Mouse (Mus musculus) MEL (cell line): ENCODE measurements at regions not wholly inside any gene's neighbourhood (a gene's known extent, or its start where the extent isn't known, plus 50 kb on each side); places are given as distances from the start of the nearest gene placed in this dataset.

Experiments
- DNase-seq: peaks from one replicate; pipeline ENCODE4 v3.0.0; 2011; ENCODE audit warnings: low read depth, low spot score
- H3K27ac ChIP-seq: 2 replicates; pipeline ENCODE4 v1.5.1; 2012; ENCODE audit warnings: low read depth, mild to moderate bottlenecking, control low read depth, low read length, moderate library complexity; ENCODE audit not compliant: control insufficient read depth
- H3K27me3 ChIP-seq, 2 experiments: fragments of 150-350 bp in 1 of 2; sonication (generic) in 1 of 2; 2 replicates each; pipeline ENCODE4 v1.6.1; 2012; ENCODE audit warnings: low read length in 2 of 2, mild to moderate bottlenecking in 2 of 2, improper control_type of control experiment in 1 of 2, moderate library complexity in 1 of 2; ENCODE audit not compliant: insufficient read depth in 2 of 2, control insufficient read depth in 1 of 2
- H3K36me3 ChIP-seq, 2 experiments: 2 replicates each; pipeline ENCODE4 v1.6.1; 2012 to 2014; ENCODE audit warnings: low read length in 2 of 2, improper control_type of control experiment in 1 of 2, inconsistent platforms in 1 of 2, mild to moderate bottlenecking in 1 of 2; ENCODE audit not compliant: insufficient read depth in 2 of 2, control insufficient read depth in 1 of 2
- H3K4me1 ChIP-seq, 2 experiments: fragments of 150-350 bp in 1 of 2; sonication (generic) in 1 of 2; 2 replicates each; pipeline ENCODE4 v1.6.1; 2012; ENCODE audit warnings: low read length in 2 of 2, improper control_type of control experiment in 1 of 2, mild to moderate bottlenecking in 1 of 2; ENCODE audit not compliant: insufficient read depth in 2 of 2, control insufficient read depth in 1 of 2
- H3K4me3 ChIP-seq, 2 experiments: fragments of 150-350 bp in 1 of 2; sonication (generic) in 1 of 2; 2 replicates each; pipeline ENCODE4 v1.5.1; 2012; ENCODE audit warnings: low read depth in 2 of 2, low read length in 2 of 2, mild to moderate bottlenecking in 2 of 2, moderate library complexity in 2 of 2, control low read depth in 1 of 2, improper control_type of control experiment in 1 of 2; ENCODE audit not compliant: control insufficient read depth in 1 of 2, insufficient read depth in 1 of 2
- H3K79me2 ChIP-seq: 2 replicates; pipeline ENCODE4 v1.6.1; 2012; ENCODE audit warnings: mild to moderate bottlenecking, low read length, moderate library complexity; ENCODE audit not compliant: control insufficient read depth, poor library complexity, insufficient read depth
- H3K9ac ChIP-seq: 2 replicates; pipeline ENCODE4 v1.6.1; 2012; ENCODE audit warnings: low read depth, mild to moderate bottlenecking, control low read depth, low read length, moderate library complexity; ENCODE audit not compliant: control insufficient read depth, poor library complexity, severe bottlenecking
- H3K9me3 ChIP-seq: fragments of 150-350 bp; sonication (generic); replicated peaks from 2 replicates; pipeline ENCODE4 v1.6.1; 2012; ENCODE audit warnings: mild to moderate bottlenecking, low read length, improper control_type of control experiment, moderate library complexity; ENCODE audit not compliant: insufficient read depth
- BHLHE40 ChIP-seq: IDR thresholded peaks from 2 replicates; pipeline ENCODE4 v1.6.1; 2012; ENCODE audit warnings: low read depth, mild to moderate bottlenecking, inconsistent platforms, low read length, improper control_type of control experiment, borderline replicate concordance
- CHD1 ChIP-seq: IDR thresholded peaks from 2 replicates; pipeline ENCODE4 v1.6.1; 2012; ENCODE audit warnings: low read depth, mild to moderate bottlenecking, inconsistent platforms, low read length, improper control_type of control experiment
- CHD2 ChIP-seq: IDR thresholded peaks from 2 replicates; pipeline ENCODE4 v1.6.1; 2011; ENCODE audit warnings: low read length, improper control_type of control experiment
- E2F4 ChIP-seq: IDR thresholded peaks from 2 replicates; pipeline ENCODE4 v1.6.1; 2011; ENCODE audit warnings: low read depth, low read length, improper control_type of control experiment, borderline replicate concordance
- ELF1 ChIP-seq: IDR thresholded peaks from 2 replicates; pipeline ENCODE4 v1.6.1; 2014; ENCODE audit warnings: low read depth, mild to moderate bottlenecking, inconsistent platforms, low read length, improper control_type of control experiment, moderate library complexity
- ETS1 ChIP-seq: IDR thresholded peaks from 2 replicates; pipeline ENCODE4 v1.6.1; 2012; ENCODE audit warnings: low read depth, mild to moderate bottlenecking, inconsistent platforms, low read length, improper control_type of control experiment, moderate library complexity
- GABPA ChIP-seq: IDR thresholded peaks from 2 replicates; pipeline ENCODE4 v1.6.1; 2012; ENCODE audit warnings: low read depth, mild to moderate bottlenecking, inconsistent platforms, low read length, improper control_type of control experiment, moderate library complexity
- HCFC1 ChIP-seq: IDR thresholded peaks from 2 replicates; pipeline ENCODE4 v1.6.1; 2012; ENCODE audit warnings: low read depth, mild to moderate bottlenecking, inconsistent platforms, low read length, improper control_type of control experiment, moderate library complexity
- MAFK ChIP-seq: IDR thresholded peaks from 2 replicates; pipeline ENCODE4 v1.6.1; 2011; ENCODE audit warnings: low read depth, mild to moderate bottlenecking, low read length, improper control_type of control experiment, borderline replicate concordance
- MAX ChIP-seq: IDR thresholded peaks from 2 replicates; pipeline ENCODE4 v1.6.1; 2011; ENCODE audit warnings: low read length, improper control_type of control experiment
- MAZ ChIP-seq: IDR thresholded peaks from 2 replicates; pipeline ENCODE4 v1.6.1; 2012; ENCODE audit warnings: low read depth, mild to moderate bottlenecking, inconsistent platforms, low read length, improper control_type of control experiment
- MEF2A ChIP-seq: IDR thresholded peaks from 2 replicates; pipeline ENCODE4 v1.6.1; 2014; ENCODE audit warnings: low read depth, mild to moderate bottlenecking, inconsistent platforms, low read length, improper control_type of control experiment; ENCODE audit not compliant: poor library complexity, insufficient replicate concordance, severe bottlenecking; ENCODE audit errors: extremely low read depth
- MYC ChIP-seq: IDR thresholded peaks from 2 replicates; pipeline ENCODE4 v1.6.1; 2011; ENCODE audit warnings: low read depth, mild to moderate bottlenecking, low read length, improper control_type of control experiment, moderate library complexity
- NELFE ChIP-seq: IDR thresholded peaks from 2 replicates; pipeline ENCODE4 v1.6.1; 2011; ENCODE audit warnings: low read depth, low read length, improper control_type of control experiment
- NRF1 ChIP-seq: IDR thresholded peaks from 2 replicates; pipeline ENCODE4 v1.6.1; 2014; ENCODE audit warnings: low read depth, mild to moderate bottlenecking, inconsistent platforms, low read length, improper control_type of control experiment, moderate library complexity; ENCODE audit not compliant: poor library complexity, insufficient read depth, severe bottlenecking
- POLR2AphosphoS2 ChIP-seq: IDR thresholded peaks from 2 replicates; pipeline ENCODE4 v1.6.1; 2011; ENCODE audit warnings: low read length, improper control_type of control experiment
- RCOR1 ChIP-seq: IDR thresholded peaks from 2 replicates; pipeline ENCODE4 v1.6.1; 2012; ENCODE audit warnings: low read depth, mild to moderate bottlenecking, inconsistent platforms, low read length, improper control_type of control experiment
- TAL1 ChIP-seq: IDR thresholded peaks from 2 replicates; pipeline ENCODE4 v1.6.1; 2012; ENCODE audit warnings: mild to moderate bottlenecking, inconsistent platforms, low read length, moderate library complexity, mixed read lengths
- TBP ChIP-seq: IDR thresholded peaks from 2 replicates; pipeline ENCODE4 v1.8.0; 2011; ENCODE audit warnings: low read depth, low read length, improper control_type of control experiment
- UBTF ChIP-seq: IDR thresholded peaks from 2 replicates; pipeline ENCODE4 v1.6.1; 2012; ENCODE audit warnings: low read depth, mild to moderate bottlenecking, inconsistent platforms, low read length, improper control_type of control experiment, moderate library complexity, borderline replicate concordance; ENCODE audit not compliant: insufficient read depth
- ZMIZ1 ChIP-seq: IDR thresholded peaks from 2 replicates; pipeline ENCODE4 v1.6.1; 2012; ENCODE audit warnings: low read depth, mild to moderate bottlenecking, inconsistent platforms, low read length, improper control_type of control experiment, moderate library complexity
- ZNF384 ChIP-seq: IDR thresholded peaks from 2 replicates; pipeline ENCODE4 v1.6.1; 2012; ENCODE audit warnings: low read depth, mild to moderate bottlenecking, inconsistent platforms, low read length, improper control_type of control experiment

GRCm38 (mm10) chr1:13455572-13455971, 2041.7 kb downstream of the A830018L16Rik start:
- Histone ChIP-seq H3K4me3 (no peak overlapping the region), H3K36me3 (no peaks in the 10 kb centered on the region), H3K79me2 (no peaks in the 10 kb centered on the region), H3K9ac (no peak overlapping the region), H3K9me3 (no peaks in the 10 kb centered on the region), H3K27ac (no peak overlapping the region), H3K4me1 (no peaks in the 10 kb centered on the region), H3K27me3 (no peaks in the 10 kb centered on the region; a peak in 1 of 4 replicates)
- no peak for DNase-seq
- TF ChIP-seq ZNF384 = no peak
- no peak for TF ChIP-seq HCFC1
- TF ChIP-seq CHD1 = no peak
- TF ChIP-seq MAZ = no peak

GRCm38 (mm10) chr1:13464311-13464710, 2050.4 kb downstream of the A830018L16Rik start:
- H3K9ac ChIP-seq = no peak overlapping the region
- no peak overlapping the region for H3K27ac ChIP-seq
- peak; percentile 79 for DNase-seq
- H3K36me3 ChIP-seq = no peaks in the 10 kb centered on the region
- H3K27me3 ChIP-seq = peaks cover 0 to 3% of the 10 kb centered on the region in 2 experiments; a peak in 3 of 4 replicates
- H3K4me1 ChIP-seq = no peaks in the 10 kb centered on the region
- TF ChIP-seq NRF1 (no peak), MYC (no peak), MEF2A (no peak), E2F4 (no peak), MAFK (no peak), BHLHE40 (no peak), RCOR1 (no peak), POLR2AphosphoS2 (no peak), ETS1 (no peak), MAX (no peak), CHD2 (no peak), NELFE (no peak), ELF1 (no peak), ZMIZ1 (no peak), ZNF384 (no peak), CHD1 (no peak), TAL1 (no peak), GABPA (no peak), UBTF (no peak), TBP (no peak)
- TF ChIP-seq, all 39 proteins: peak for 0
- Histone ChIP-seq H3K79me2 (no peaks in the 10 kb centered on the region), H3K4me3 (no peak overlapping the region), H3K9me3 (no peaks in the 10 kb centered on the region)
